In genomic region chr9:66919382-66919971, GRCm38 (mm10) we compare ENCODE assay signal across 8 mouse cellular contexts. TPM values are rescaled to one million over a fixed set of nuclear protein-coding genes. Genes with fewer than 3 reads are reported as not detected.
DNase-seq lines count a peak whose midpoint lies in the region; ATAC-seq lines count a peak whose summit lies in the region.

Gene Rab8b (minus strand): TSS chr9:66919687.

- H3K4me1 ChIP-seq in brown adipose tissue, adult 24 weeks (ENCODE audit: control insufficient read depth, insufficient read depth, insufficient read length, low read length) = peaks cover 12% of the 10 kb centered on the region; the same call in 1 of the 2 replicates
- H3K4me1 ChIP-seq in heart, embryonic 13.5 days = peaks cover 47% of the 10 kb centered on the region
- H3K4me1 ChIP-seq in liver, embryonic 12.5 days = peaks cover 58% of the 10 kb centered on the region
- peaks cover 23% of the 10 kb centered on the region for H3K4me1 ChIP-seq in stomach, embryonic 15.5 days

- H3K36me3 ChIP-seq in heart, embryonic 13.5 days = no peaks in the 10 kb centered on the region
- peaks cover 15% of the 10 kb centered on the region for H3K36me3 ChIP-seq in liver, embryonic 12.5 days
- no peaks in the 10 kb centered on the region for H3K36me3 ChIP-seq in stomach, embryonic 15.5 days

- peak; percentile 97 for DNase-seq in CD4-positive, CD25-positive, alpha-beta regulatory T cell, adult 2 months (ENCODE audit: low read depth, low spot score)
- peak; percentile 52 for DNase-seq in fat pad, adult 2 months (ENCODE audit: extremely low read depth, low read depth, low spot score)
- peak; percentile 99 for DNase-seq in kidney, postnatal 10 days
- peak; percentile 94 to 96 for DNase-seq in natural killer cell, adult 2 months (ENCODE audit: low spot score in 2 of 2)

- H3K4me3 ChIP-seq in brown adipose tissue, adult 24 weeks (ENCODE audit: insufficient read depth, low read depth, low read length) = peak within 1 kb of the TSS; percentile 84
- peak within 1 kb of the TSS; percentile 79 for H3K4me3 ChIP-seq in heart, embryonic 13.5 days
- peak within 1 kb of the TSS; percentile 96 for H3K4me3 ChIP-seq in liver, embryonic 12.5 days
- H3K4me3 ChIP-seq in stomach, embryonic 15.5 days (replicated peaks) = peak within 1 kb of the TSS; percentile 89

- peak; percentile 99 for ATAC-seq in heart, embryonic 13.5 days (ENCODE audit: extremely low read depth, insufficient number of reproducible peaks, low FRiP score, low TSS enrichment)
- peak; percentile 92 for ATAC-seq in liver, embryonic 12.5 days
- peak; percentile 98 for ATAC-seq in stomach, embryonic 15.5 days (ENCODE audit: insufficient read depth, low FRiP score, low read depth)

- H3K27ac ChIP-seq in brown adipose tissue, adult 24 weeks (replicated peaks; ENCODE audit: low read depth, low read length) = peak within 1 kb of the TSS; percentile 84
- H3K27ac ChIP-seq in heart, embryonic 13.5 days (replicated peaks) = peak within 1 kb of the TSS; percentile 91
- peak within 1 kb of the TSS; percentile 95 for H3K27ac ChIP-seq in liver, embryonic 12.5 days
- peak within 1 kb of the TSS; percentile 89 for H3K27ac ChIP-seq in stomach, embryonic 15.5 days

- H3K9ac ChIP-seq in heart, embryonic 13.5 days = peak within 1 kb of the TSS; percentile 96
- H3K9ac ChIP-seq in liver, embryonic 12.5 days = peak within 1 kb of the TSS; percentile 99
- H3K9ac ChIP-seq in stomach, embryonic 15.5 days = peak within 1 kb of the TSS; percentile 77

- peak within 1 kb of the TSS; percentile 95 for H3K4me2 ChIP-seq in heart, embryonic 13.5 days
- H3K4me2 ChIP-seq in liver, embryonic 12.5 days = peak within 1 kb of the TSS; percentile 96
- peak within 1 kb of the TSS; percentile 76 for H3K4me2 ChIP-seq in stomach, embryonic 15.5 days

- WGBS in heart, embryonic 13.5 days = under 1% methylated on average over 49 of the region's 49 CpGs
- under 1% methylated on average over 46 of the region's 49 CpGs for WGBS in liver, embryonic 12.5 days (ENCODE audit: insufficient replicate concordance)
- WGBS in stomach, embryonic 15.5 days = under 1% methylated on average over 48 of the region's 49 CpGs

- H3K27me3 ChIP-seq in heart, embryonic 13.5 days (replicated peaks) = no peaks in the 10 kb centered on the region
- H3K27me3 ChIP-seq in liver, embryonic 12.5 days (replicated peaks) = no peaks in the 10 kb centered on the region
- H3K27me3 ChIP-seq in stomach, embryonic 15.5 days (replicated peaks) = no peaks in the 10 kb centered on the region

- H3K9me3 ChIP-seq in heart, embryonic 13.5 days = no peaks in the 10 kb centered on the region
- H3K9me3 ChIP-seq in liver, embryonic 12.5 days (replicated peaks) = peaks cover 3% of the 10 kb centered on the region
- no peaks in the 10 kb centered on the region for H3K9me3 ChIP-seq in stomach, embryonic 15.5 days

RNA-seq across cellular contexts. Expression of gene Rab8b, which starts in this region (rescaled TPM):
- 8.2 and 8.9 TPM in 2 replicates for polyA plus RNA-seq in brown adipose tissue, adult 24 weeks (2012; ENCODE audit: insufficient read depth, insufficient read length, missing spikeins)
- polyA plus RNA-seq in heart, embryonic 13.5 days (2015; fragmentation: Nextera tagmentation; extraction: Ambion mirVana) = 15.1 and 17.1 TPM in 2 replicates
- 39.4 and 42.2 TPM in 2 replicates for polyA plus RNA-seq in liver, embryonic 12.5 days (2016; fragmentation: Nextera tagmentation; extraction: Ambion mirVana)
- 24.8 and 25.0 TPM in 2 replicates for polyA plus RNA-seq in stomach, embryonic 15.5 days (2015; fragmentation: Nextera tagmentation; extraction: Ambion mirVana)

Comparison
In these comparisons a context has a peak if more than half of its experiments do, and no peak if none do; other contexts are left out.
1. Peak in every context shown above with its lines: DNase-seq, ATAC-seq, H3K4me3 ChIP-seq and H3K27ac ChIP-seq.